Mouse (Mus musculus) E14TG2a.4 (cell line): ENCODE data around the gene Tubgcp6.
A peak's percentile ranks its signal among the peaks of the same experiment; 100 is the strongest.

ENCODE experiments used
- H3K27me3 ChIP-seq: 2 replicates; pipeline ENCODE4 v1.6.1; 2014; ENCODE audit warnings: low read length, control low read depth; ENCODE audit not compliant: insufficient read depth
- H3K36me3 ChIP-seq: 2 replicates; pipeline ENCODE4 v1.6.1; 2014; ENCODE audit warnings: low read length, control low read depth; ENCODE audit not compliant: insufficient read depth
- H3K4me1 ChIP-seq: replicated peaks from 2 replicates; pipeline ENCODE4 v1.6.1; 2014; ENCODE audit warnings: low read depth, low read length, control low read depth
- H3K4me3 ChIP-seq: replicated peaks from 2 replicates; pipeline ENCODE4 v1.5.1; 2014; ENCODE audit warnings: mild to moderate bottlenecking, low read length
- H3K9me3 ChIP-seq: 2 replicates; pipeline ENCODE4 v1.6.1; 2014; ENCODE audit warnings: low read length, control low read depth
- CTCF ChIP-seq: conservative IDR thresholded peaks from 2 replicates; pipeline ENCODE4 v1.5.1; 2014; ENCODE audit warnings: low read length
- NANOG ChIP-seq: IDR thresholded peaks from 2 replicates; pipeline ENCODE4 v1.6.1; 2014; ENCODE audit warnings: borderline replicate concordance, low read length, mixed read lengths
- POU5F1 ChIP-seq: IDR thresholded peaks from 2 replicates; pipeline ENCODE4 v1.6.1; 2014; ENCODE audit warnings: low read length, borderline replicate concordance

The Tubgcp6 gene

GRCm38 (mm10) chr15:89060032-89060681, 62.8 kb downstream of the Tubgcp6 start:
- Histone ChIP-seq H3K4me1 (peaks cover 17% of the 10 kb centered on the region), H3K9me3 (no peaks in the 10 kb centered on the region)
- TF ChIP-seq CTCF (no peak), NANOG (no peak), POU5F1 (no peak)

GRCm38 (mm10) chr15:89059161-89059931, 63.6 kb downstream of the Tubgcp6 start, which contains the start of gene Panx2:
TSS of gene Panx2 (plus strand) at chr15:89059734.
- Histone ChIP-seq H3K4me1 (peaks cover 17% of the 10 kb centered on the region), H3K9me3 (no peaks in the 10 kb centered on the region), H3K36me3 (no peaks in the 10 kb centered on the region), H3K4me3 (peak within 1 kb of the TSS; percentile 81), H3K27me3 (peaks cover 89% of the 10 kb centered on the region)
- no peak for TF ChIP-seq CTCF
- no peak for TF ChIP-seq NANOG
- TF ChIP-seq POU5F1: no peak

More at GRCm38 (mm10) chr15:89060032-89060681, 62.8 kb downstream of the Tubgcp6 start:
- Histone ChIP-seq H3K4me3 (peak overlapping the region; percentile 81), H3K36me3 (no peaks in the 10 kb centered on the region), H3K27me3 (peaks cover 90% of the 10 kb centered on the region)

DNA sequence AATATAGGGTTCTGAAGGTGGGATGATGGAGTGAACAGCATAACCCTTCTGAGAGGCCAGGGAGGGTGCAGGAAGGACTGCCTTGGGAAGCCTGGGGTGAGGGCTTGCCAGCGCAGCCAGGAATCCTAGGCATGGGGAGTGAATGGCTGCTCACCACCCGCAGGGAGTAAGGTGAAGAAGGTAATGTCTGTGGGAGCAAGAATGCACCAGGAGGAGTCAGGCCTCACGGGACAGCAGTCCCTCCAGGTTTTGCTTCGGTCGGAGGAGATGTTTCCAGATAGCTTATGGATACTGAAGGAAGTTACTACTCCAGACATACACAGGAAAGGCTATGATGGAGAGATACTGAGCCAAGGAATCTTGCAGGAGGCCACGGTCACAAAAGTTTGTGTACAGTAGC, 64.2 kb downstream of the Tubgcp6 start:
- Histone ChIP-seq H3K36me3 (no peaks in the 10 kb centered on the region), H3K4me3 (peak overlapping the region; percentile 76), H3K9me3 (no peaks in the 10 kb centered on the region), H3K27me3 (peaks cover 84% of the 10 kb centered on the region), H3K4me1 (peaks cover 17% of the 10 kb centered on the region)
- TF ChIP-seq NANOG (no peak), POU5F1 (no peak), CTCF (no peak)

DNA sequence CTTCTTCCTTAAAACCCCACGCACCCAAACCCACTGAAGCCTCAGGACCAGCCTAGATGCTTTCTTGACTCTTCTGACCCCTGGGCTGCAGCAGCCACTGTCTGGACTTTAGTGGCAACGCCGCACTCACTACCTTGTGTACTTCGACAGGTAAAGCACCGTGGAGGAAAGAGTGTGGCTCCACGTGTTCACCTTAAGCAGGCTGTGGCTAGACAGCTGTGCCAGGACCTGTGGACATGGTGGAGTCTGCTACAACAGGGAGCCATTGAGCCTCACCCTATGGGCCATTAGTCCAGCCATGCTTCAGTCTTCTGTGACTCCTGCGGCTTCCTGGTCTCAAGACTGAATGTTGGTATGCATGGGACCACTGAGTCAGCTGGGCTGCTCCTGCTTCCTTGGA, 68.2 kb downstream of the Tubgcp6 start:
- Histone ChIP-seq H3K9me3 (no peaks in the 10 kb centered on the region), H3K27me3 (peaks cover 56% of the 10 kb centered on the region), H3K4me3 (no peak overlapping the region), H3K36me3 (no peaks in the 10 kb centered on the region), H3K4me1 (peaks cover 10% of the 10 kb centered on the region)
- TF ChIP-seq POU5F1 (no peak), NANOG (no peak), CTCF (no peak)
